Mouse (Mus musculus) limb, embryonic 11.5 days (tissue): Measurements from ENCODE around the gene Tcf19. TPM values are rescaled to one million over a fixed set of nuclear protein-coding genes. Genes with fewer than 3 reads are reported as not detected.

Experiments used
- ATAC-seq: fragments of 200-750 bp; cut with Nextera tagmentation; 2 replicates; pipeline ENCODE4 v1.8.0; 2017; ENCODE audit warnings: low read depth; ENCODE audit not compliant: insufficient number of reproducible peaks, low FRiP score, low TSS enrichment
- DNase-seq: peaks from one replicate; pipeline ENCODE4 v3.0.0-alpha.2; 2015; ENCODE audit warnings: low spot score
- H3K27ac ChIP-seq: fragments of 300-500 bp; sonication (generic); replicated peaks from 2 replicates; pipeline ENCODE4 v1.5.1; 2014; ENCODE audit warnings: low read depth, mild to moderate bottlenecking, low read length
- H3K27me3 ChIP-seq: fragments of 300-500 bp; sonication (generic); 2 replicates; pipeline ENCODE4 v1.6.1; 2014; ENCODE audit warnings: mild to moderate bottlenecking, low read length, mixed read lengths; ENCODE audit not compliant: control insufficient read depth, insufficient read depth
- H3K36me3 ChIP-seq: fragments of 300-500 bp; sonication (generic); 2 replicates; pipeline ENCODE4 v1.6.1; 2014; ENCODE audit warnings: mild to moderate bottlenecking, low read length, moderate library complexity, mixed read lengths; ENCODE audit not compliant: control insufficient read depth, insufficient read depth
- H3K4me1 ChIP-seq: fragments of 300-500 bp; sonication (generic); 2 replicates; pipeline ENCODE4 v1.6.1; 2014; ENCODE audit warnings: low read length, mixed read lengths; ENCODE audit not compliant: control insufficient read depth, insufficient read depth
- H3K4me2 ChIP-seq: fragments of 300-500 bp; sonication (generic); 2 replicates; pipeline ENCODE4 v1.6.1; 2014; ENCODE audit warnings: low read depth, mild to moderate bottlenecking, moderate library complexity; ENCODE audit not compliant: severe bottlenecking
- H3K4me3 ChIP-seq: fragments of 300-500 bp; sonication (generic); 2 replicates; pipeline ENCODE4 v1.5.1; 2014; ENCODE audit warnings: low read depth, low read length
- H3K9ac ChIP-seq: fragments of 300-500 bp; sonication (generic); 2 replicates; pipeline ENCODE4 v1.6.1; 2014; ENCODE audit warnings: mild to moderate bottlenecking, low read length
- H3K9me3 ChIP-seq: fragments of 300-500 bp; sonication (generic); 2 replicates; pipeline ENCODE4 v1.6.1; 2016; ENCODE audit warnings: low read length; ENCODE audit not compliant: control insufficient read depth
- WGBS: fragments of 180-500 bp; shearing (Covaris S2); extraction: QIAGEN DNeasy Blood & Tissue Kit; methylation state at CpG from one replicate; pipeline ENCODE4 v1.1.7; 2014; 5-methylcytosine and 5-hydroxymethylcytosine counted together
- polyA plus RNA-seq: library from polyadenylated mRNA; unstranded; fragments of >200 nt; fragmentation: Nextera tagmentation; extraction: Ambion mirVana; gene quantifications from 2 replicates; pipeline ENCODE4 v1.2.1, GENCODE M21; 2014

Tcf19 gene
- polyA plus RNA-seq, 1 experiment from 2014 or later, result 65.0 TPM

DNA sequence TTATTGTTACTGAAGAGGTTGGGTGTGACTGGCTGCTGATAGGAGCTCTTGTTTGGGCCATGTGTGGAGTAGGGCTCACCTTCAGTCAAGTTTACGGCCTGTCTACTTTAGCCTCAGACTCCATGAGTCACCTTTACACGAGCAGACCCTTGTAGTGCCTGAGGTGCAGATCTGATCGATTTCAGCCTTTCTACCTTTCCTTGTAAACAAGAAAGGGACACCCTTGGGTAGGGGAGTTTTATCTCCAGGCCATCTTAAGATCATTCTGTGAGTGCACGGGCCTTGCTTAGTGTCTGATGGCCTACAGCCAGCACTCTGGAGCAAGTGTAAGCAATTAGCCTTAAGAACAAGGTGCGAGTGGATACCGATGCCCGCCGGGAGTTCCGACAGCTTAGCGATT is 9.7 kb downstream of the Tcf19 start:
- no peak for ATAC-seq
- H3K27ac ChIP-seq, result no peak overlapping the region
- H3K4me2 ChIP-seq, result no peak overlapping the region
- H3K9ac ChIP-seq, result no peak overlapping the region
- 7% methylated on average over 10 of the region's 10 CpGs for WGBS
- H3K27me3 ChIP-seq, result peaks cover 29% of the 10 kb centered on the region
- H3K4me3 ChIP-seq, result no peak overlapping the region
- no peaks in the 10 kb centered on the region for H3K9me3 ChIP-seq
- H3K36me3 ChIP-seq, result no peaks in the 10 kb centered on the region
- DNase-seq, result no peak
- H3K4me1 ChIP-seq, result peaks cover 7% of the 10 kb centered on the region; the same call in 1 of the 2 replicates

DNA sequence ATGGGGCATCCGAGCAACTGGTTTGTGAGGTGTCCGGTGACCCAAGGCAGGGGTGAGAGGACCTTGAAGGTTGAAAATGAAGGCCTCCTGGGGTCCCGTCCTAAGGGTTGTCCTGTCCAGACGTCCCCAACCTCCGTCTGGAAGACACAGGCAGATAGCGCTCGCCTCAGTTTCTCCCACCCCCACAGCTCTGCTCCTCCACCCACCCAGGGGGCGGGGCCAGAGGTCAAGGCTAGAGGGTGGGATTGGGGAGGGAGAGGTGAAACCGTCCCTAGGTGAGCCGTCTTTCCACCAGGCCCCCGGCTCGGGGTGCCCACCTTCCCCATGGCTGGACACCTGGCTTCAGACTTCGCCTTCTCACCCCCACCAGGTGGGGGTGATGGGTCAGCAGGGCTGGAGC is 10.8 kb downstream of the Tcf19 start, which contains the start of gene Pou5f1:
Gene Pou5f1, plus strand, starts transcription at position 243 of the 400 bp plus-strand sequence.
- Histone ChIP-seq H3K4me3 (no peak within 1 kb of the TSS), H3K36me3 (no peaks in the 10 kb centered on the region), H3K27me3 (peaks cover 29% of the 10 kb centered on the region), H3K4me2 (no peak within 1 kb of the TSS), H3K9me3 (no peaks in the 10 kb centered on the region), H3K4me1 (peaks cover 9% of the 10 kb centered on the region; the same call in 1 of the 2 replicates), H3K27ac (no peak within 1 kb of the TSS), H3K9ac (no peak within 1 kb of the TSS)
- DNase-seq (no peak), ATAC-seq (no peak)
- WGBS, result 47% methylated on average over 13 of the region's 13 CpGs

DNA sequence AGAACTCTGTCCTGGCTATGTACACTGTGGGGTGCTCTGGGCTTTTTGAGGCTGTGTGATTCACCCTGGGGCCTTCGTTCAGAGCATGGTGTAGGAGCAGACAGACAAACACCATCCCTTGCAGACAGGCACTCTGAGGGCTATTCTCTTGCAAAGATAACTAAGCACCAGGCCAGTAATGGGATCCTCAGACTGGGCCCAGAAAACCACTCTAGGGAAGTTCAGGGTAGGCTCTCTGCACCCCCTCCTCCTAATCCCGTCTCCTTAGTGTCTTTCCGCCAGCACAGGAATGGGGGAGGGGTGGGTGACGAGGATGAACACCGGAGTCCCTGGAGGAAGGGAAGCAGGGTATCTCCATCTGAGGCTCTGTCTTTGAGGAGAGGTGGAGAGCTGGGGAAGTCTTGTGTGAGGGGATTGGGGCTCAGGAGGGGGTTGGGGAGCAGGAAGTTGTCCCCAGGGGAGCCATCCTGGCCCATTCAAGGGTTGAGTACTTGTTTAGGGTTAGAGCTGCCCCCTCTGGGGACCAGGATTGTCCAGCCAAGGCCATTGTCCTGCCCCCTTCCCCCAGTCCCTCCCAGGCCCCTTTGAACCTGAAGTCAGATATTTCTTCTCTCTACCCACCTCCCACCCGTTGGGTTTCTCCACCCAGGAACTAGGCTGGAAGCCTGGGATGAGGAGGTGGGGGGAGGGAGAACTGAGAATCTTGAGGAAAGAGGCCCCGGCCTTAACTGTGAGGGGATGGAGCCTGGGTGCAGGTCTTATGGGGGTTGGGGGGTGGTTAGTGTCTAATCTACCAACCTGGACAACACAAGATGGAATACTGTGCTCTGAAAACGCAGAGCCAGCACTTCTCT is 11.8 kb downstream of the Tcf19 start:
- Histone ChIP-seq H3K27ac (no peak overlapping the region), H3K27me3 (peaks cover 29% of the 10 kb centered on the region), H3K36me3 (no peaks in the 10 kb centered on the region), H3K4me1 (peaks cover 9% of the 10 kb centered on the region; the same call in 1 of the 2 replicates), H3K4me3 (no peak overlapping the region), H3K4me2 (no peak overlapping the region), H3K9ac (no peak overlapping the region), H3K9me3 (no peaks in the 10 kb centered on the region)
- ATAC-seq (no peak), DNase-seq (no peak)
- 26% methylated on average over 8 of the region's 8 CpGs for WGBS

DNA sequence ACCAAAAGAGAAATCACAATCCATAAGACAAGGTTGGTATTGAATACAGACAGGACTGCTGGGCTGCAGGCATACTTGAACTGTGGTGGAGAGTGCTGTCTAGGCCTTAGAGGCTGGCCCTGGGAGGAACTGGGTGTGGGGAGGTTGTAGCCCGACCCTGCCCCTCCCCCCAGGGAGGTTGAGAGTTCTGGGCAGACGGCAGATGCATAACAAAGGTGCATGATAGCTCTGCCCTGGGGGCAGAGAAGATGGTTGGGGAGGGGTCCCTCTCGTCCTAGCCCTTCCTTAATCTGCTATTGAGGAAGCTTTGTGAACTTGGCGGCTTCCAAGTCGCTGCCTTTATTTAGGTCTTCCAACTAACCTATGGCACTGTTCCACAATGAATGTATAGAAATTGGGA is 12.8 kb downstream of the Tcf19 start:
- Histone ChIP-seq H3K4me2 (no peak overlapping the region), H3K9ac (no peak overlapping the region), H3K36me3 (no peaks in the 10 kb centered on the region), H3K4me1 (peaks cover 9% of the 10 kb centered on the region; the same call in 1 of the 2 replicates), H3K27ac (no peak overlapping the region), H3K27me3 (peaks cover 29% of the 10 kb centered on the region), H3K9me3 (no peaks in the 10 kb centered on the region), H3K4me3 (no peak overlapping the region)
- WGBS, result 34% methylated on average over 5 of the region's 5 CpGs
- DNase-seq (no peak), ATAC-seq (no peak)

DNA sequence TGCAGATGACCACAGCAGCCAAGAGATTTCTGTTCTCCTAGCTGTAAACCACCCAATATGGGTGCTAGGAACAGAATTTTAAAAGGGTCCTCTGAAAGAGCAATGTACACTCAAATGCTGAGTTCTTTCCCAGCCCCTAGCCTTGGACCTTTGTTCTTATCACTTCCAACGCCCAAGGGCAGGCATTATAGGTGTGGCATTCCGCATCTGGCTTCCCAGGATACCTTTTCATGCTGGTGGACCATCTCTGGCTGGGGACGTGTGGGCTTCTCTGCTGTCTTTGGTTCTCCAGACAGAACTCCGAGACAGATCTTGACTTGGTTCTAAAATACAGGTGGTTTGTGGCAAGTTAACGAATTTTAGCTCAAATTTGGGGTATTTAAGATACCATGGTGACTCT is 13.9 kb downstream of the Tcf19 start:
- H3K4me3 ChIP-seq, result no peak overlapping the region
- 59% methylated on average over 5 of the region's 5 CpGs for WGBS
- no peak overlapping the region for H3K4me2 ChIP-seq
- H3K9ac ChIP-seq, result no peak overlapping the region
- H3K4me1 ChIP-seq, result peaks cover 9% of the 10 kb centered on the region; the same call in 1 of the 2 replicates
- H3K27me3 ChIP-seq, result peaks cover 28% of the 10 kb centered on the region
- H3K36me3 ChIP-seq, result no peaks in the 10 kb centered on the region
- ATAC-seq, result no peak
- H3K27ac ChIP-seq, result no peak overlapping the region
- H3K9me3 ChIP-seq, result no peaks in the 10 kb centered on the region
- no peak for DNase-seq

DNA sequence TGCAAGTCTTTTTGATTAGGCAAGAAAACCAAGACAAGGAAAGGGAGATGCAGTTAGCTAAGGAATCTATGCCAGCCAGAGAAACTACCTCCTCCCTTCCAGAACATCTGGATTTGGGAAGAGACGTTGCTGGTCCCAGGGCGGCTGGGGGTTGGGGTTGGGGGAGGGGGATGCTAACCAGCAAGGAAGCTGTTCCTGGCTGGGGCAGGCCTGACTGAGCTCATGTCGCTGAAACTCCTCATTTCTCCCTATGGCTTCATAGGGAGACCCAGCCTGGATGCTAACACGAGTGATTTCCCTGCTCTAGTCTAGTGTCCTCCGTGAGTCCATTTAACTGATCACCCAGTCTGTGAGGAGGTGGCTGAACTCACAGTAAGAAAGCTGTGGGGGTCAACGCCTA is 14.4 kb downstream of the Tcf19 start:
- Histone ChIP-seq H3K4me3 (no peak overlapping the region), H3K4me1 (peaks cover 9% of the 10 kb centered on the region; the same call in 1 of the 2 replicates), H3K9me3 (no peaks in the 10 kb centered on the region), H3K27me3 (peaks cover 23% of the 10 kb centered on the region), H3K9ac (no peak overlapping the region), H3K27ac (peak overlapping the region; percentile 42; the same call in 1 of the 2 replicates), H3K4me2 (peak overlapping the region; percentile 3; the same call in 1 of the 2 replicates), H3K36me3 (no peaks in the 10 kb centered on the region)
- WGBS, result 6% methylated on average over 5 of the region's 6 CpGs
- peak; percentile 56 for DNase-seq
- peak; percentile 68; the same call in 1 of the 2 replicates for ATAC-seq

DNA sequence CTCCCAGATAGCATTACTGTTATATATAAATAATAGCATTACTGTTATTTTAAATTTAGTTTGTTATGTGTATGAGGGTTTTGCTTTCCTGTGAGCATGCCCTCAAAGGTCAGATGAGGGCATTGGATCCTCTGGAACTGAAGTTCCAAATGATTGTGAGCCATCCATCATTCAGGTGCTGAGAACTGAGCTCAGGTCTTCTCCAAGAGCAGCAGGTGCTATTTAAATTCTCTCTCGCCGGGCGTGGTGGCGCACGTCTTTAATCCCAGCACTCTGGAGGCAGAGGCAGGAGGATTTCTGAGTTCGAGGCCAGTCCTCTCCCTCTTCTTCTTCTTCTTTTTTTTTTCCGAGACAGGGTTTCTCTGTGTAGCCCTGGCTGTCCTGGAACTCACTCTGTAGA is 19.5 kb downstream of the Tcf19 start:
- H3K36me3 ChIP-seq, result no peaks in the 10 kb centered on the region
- no peak overlapping the region for H3K4me2 ChIP-seq
- H3K27me3 ChIP-seq, result no peaks in the 10 kb centered on the region
- no peak for ATAC-seq
- H3K27ac ChIP-seq, result no peak overlapping the region
- no peaks in the 10 kb centered on the region for H3K9me3 ChIP-seq
- H3K9ac ChIP-seq, result no peak overlapping the region
- peaks cover 4% of the 10 kb centered on the region; the same call in 1 of the 2 replicates for H3K4me1 ChIP-seq
- WGBS, result 91% methylated on average over 7 of the region's 7 CpGs
- no peak for DNase-seq
- H3K4me3 ChIP-seq, result no peak overlapping the region

DNA sequence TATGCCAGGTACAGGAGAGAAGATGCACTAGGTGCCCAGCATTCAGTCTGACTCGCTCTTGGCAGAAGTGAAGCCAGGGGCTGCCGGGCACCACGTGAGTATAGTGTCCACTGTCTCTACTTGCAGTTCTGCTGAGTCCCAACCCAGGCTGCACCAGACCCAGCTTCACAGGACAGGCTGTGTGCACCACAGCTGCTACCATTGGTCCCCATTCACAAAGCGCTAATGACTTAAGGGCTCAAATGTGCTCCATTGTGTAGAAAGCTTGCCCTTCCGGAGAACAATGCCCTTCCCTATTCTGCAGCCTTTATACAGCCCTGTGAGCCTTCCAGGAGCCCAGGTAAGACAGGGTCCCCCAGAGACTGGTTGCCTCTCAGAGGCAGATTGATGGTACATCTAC is 26.3 kb downstream of the Tcf19 start:
- Histone ChIP-seq H3K4me2 (no peak overlapping the region), H3K4me3 (no peak overlapping the region), H3K27me3 (no peaks in the 10 kb centered on the region), H3K9ac (no peak overlapping the region), H3K9me3 (no peaks in the 10 kb centered on the region), H3K27ac (no peak overlapping the region), H3K4me1 (no peaks in the 10 kb centered on the region), H3K36me3 (no peaks in the 10 kb centered on the region)
- DNase-seq (no peak), ATAC-seq (no peak)
- WGBS, result 78% methylated on average over 5 of the region's 5 CpGs
